Mouse (Mus musculus) MEL (cell line): ENCODE measurements around the gene Snrpd3. TPM values are rescaled to one million over a fixed set of nuclear protein-coding genes. Genes with fewer than 3 reads are reported as not detected.

Experiments used
- DNase-seq: peaks from one replicate; pipeline ENCODE4 v3.0.0; 2011; ENCODE audit warnings: low read depth, low spot score
- H3K27ac ChIP-seq: 2 replicates; pipeline ENCODE4 v1.5.1; 2012; ENCODE audit warnings: low read depth, mild to moderate bottlenecking, control low read depth, low read length, moderate library complexity; ENCODE audit not compliant: control insufficient read depth
- H3K27me3 ChIP-seq, 2 experiments: fragments of 150-350 bp in 1 of 2; sonication (generic) in 1 of 2; 2 replicates each; pipeline ENCODE4 v1.6.1; 2012; ENCODE audit warnings: low read length in 2 of 2, mild to moderate bottlenecking in 2 of 2, improper control_type of control experiment in 1 of 2, moderate library complexity in 1 of 2; ENCODE audit not compliant: insufficient read depth in 2 of 2, control insufficient read depth in 1 of 2
- H3K36me3 ChIP-seq, 2 experiments: 2 replicates each; pipeline ENCODE4 v1.6.1; 2012 to 2014; ENCODE audit warnings: low read length in 2 of 2, improper control_type of control experiment in 1 of 2, inconsistent platforms in 1 of 2, mild to moderate bottlenecking in 1 of 2; ENCODE audit not compliant: insufficient read depth in 2 of 2, control insufficient read depth in 1 of 2
- H3K4me1 ChIP-seq, 2 experiments: fragments of 150-350 bp in 1 of 2; sonication (generic) in 1 of 2; 2 replicates each; pipeline ENCODE4 v1.6.1; 2012; ENCODE audit warnings: low read length in 2 of 2, improper control_type of control experiment in 1 of 2, mild to moderate bottlenecking in 1 of 2; ENCODE audit not compliant: insufficient read depth in 2 of 2, control insufficient read depth in 1 of 2
- H3K4me3 ChIP-seq, 2 experiments: fragments of 150-350 bp in 1 of 2; sonication (generic) in 1 of 2; 2 replicates each; pipeline ENCODE4 v1.5.1; 2012; ENCODE audit warnings: low read depth in 2 of 2, low read length in 2 of 2, mild to moderate bottlenecking in 2 of 2, moderate library complexity in 2 of 2, control low read depth in 1 of 2, improper control_type of control experiment in 1 of 2; ENCODE audit not compliant: control insufficient read depth in 1 of 2, insufficient read depth in 1 of 2
- H3K79me2 ChIP-seq: 2 replicates; pipeline ENCODE4 v1.6.1; 2012; ENCODE audit warnings: mild to moderate bottlenecking, low read length, moderate library complexity; ENCODE audit not compliant: control insufficient read depth, poor library complexity, insufficient read depth
- H3K9ac ChIP-seq: 2 replicates; pipeline ENCODE4 v1.6.1; 2012; ENCODE audit warnings: low read depth, mild to moderate bottlenecking, control low read depth, low read length, moderate library complexity; ENCODE audit not compliant: control insufficient read depth, poor library complexity, severe bottlenecking
- H3K9me3 ChIP-seq: fragments of 150-350 bp; sonication (generic); replicated peaks from 2 replicates; pipeline ENCODE4 v1.6.1; 2012; ENCODE audit warnings: mild to moderate bottlenecking, low read length, improper control_type of control experiment, moderate library complexity; ENCODE audit not compliant: insufficient read depth
- GABPA ChIP-seq: IDR thresholded peaks from 2 replicates; pipeline ENCODE4 v1.6.1; 2012; ENCODE audit warnings: low read depth, mild to moderate bottlenecking, inconsistent platforms, low read length, improper control_type of control experiment, moderate library complexity
- MEF2A ChIP-seq: IDR thresholded peaks from 2 replicates; pipeline ENCODE4 v1.6.1; 2014; ENCODE audit warnings: low read depth, mild to moderate bottlenecking, inconsistent platforms, low read length, improper control_type of control experiment; ENCODE audit not compliant: poor library complexity, insufficient replicate concordance, severe bottlenecking; ENCODE audit errors: extremely low read depth
- USF1 ChIP-seq: IDR thresholded peaks from 2 replicates; pipeline ENCODE4 v1.6.1; 2014; ENCODE audit warnings: low read depth, mild to moderate bottlenecking, inconsistent platforms, low read length, improper control_type of control experiment, moderate library complexity
- polyA plus RNA-seq, 2 experiments: library from polyadenylated mRNA; stranded (reverse) in 1 of 2; unstranded in 1 of 2; fragments of >175 nt in 1 of 2; fragments of >200 nt in 1 of 2; gene quantifications; 2 replicates each; pipeline versions ENCODE4 v1.2.1 to v1.2.4; 2012; ENCODE audit warnings: low replicate concordance in 2 of 2, low read depth in 1 of 2; ENCODE audit not compliant: insufficient read length in 2 of 2, insufficient read depth in 1 of 2, missing spikeins in 1 of 2
- total RNA-seq: library from RNA; depleted of rRNA; stranded (reverse); fragments of 300-350 nt; gene quantifications from 2 replicates; pipeline ENCODE4 v1.2.3, GENCODE M21; 2012; rRNA removed

Snrpd3 gene
- total and polyA plus RNA-seq, 3 experiments: 155 to 643 TPM; not detected in 1

DNA sequence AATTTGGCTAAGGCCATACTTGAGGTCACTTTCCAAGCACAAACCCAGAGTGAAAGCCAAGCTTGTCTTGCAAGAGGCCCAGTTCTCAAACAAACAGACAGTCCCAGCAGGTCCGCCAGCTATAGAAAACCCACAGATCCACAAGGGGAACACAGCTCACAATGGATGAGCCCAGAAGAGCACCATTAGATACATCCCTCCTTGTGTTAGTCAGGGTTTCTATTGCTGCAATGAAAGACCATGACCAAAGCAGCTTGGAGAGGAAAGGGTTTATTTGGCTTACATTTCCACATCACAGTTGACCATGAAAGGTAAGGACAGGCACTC is 69.2 kb downstream of the Snrpd3 start:
- Histone ChIP-seq H3K4me3 (no peak overlapping the region), H3K79me2 (no peaks in the 10 kb centered on the region), H3K9ac (no peak overlapping the region)
- TF ChIP-seq MEF2A (no peak), USF1 (no peak), GABPA (no peak)
- TF ChIP-seq, all 39 proteins: peak for 0
- Histone ChIP-seq H3K9me3 (no peaks in the 10 kb centered on the region), H3K4me1 (peaks cover 2 to 13% of the 10 kb centered on the region in 2 experiments; a peak in 3 of 4 replicates), H3K36me3 (no peaks in the 10 kb centered on the region; a peak in 1 of 4 replicates), H3K27me3 (peaks cover 3 to 4% of the 10 kb centered on the region in 2 experiments; a peak in 1 of 4 replicates), H3K27ac (no peak overlapping the region)
- DNase-seq: no peak

Other genes starting within 250 kb of the Snrpd3 start
- not detected in 2 replicates for gene Adora2a, start 200.7 kb upstream of the Snrpd3 start, total RNA-seq
- gene Adora2a, start 200.7 kb upstream of the Snrpd3 start, polyA plus RNA-seq: under 1 TPM in 1 of 2 experiments, not detected in 1; 0.04 TPM
- gene Upb1, start 116.4 kb upstream of the Snrpd3 start, total RNA-seq: not detected in 2 replicates
- gene Upb1, start 116.4 kb upstream of the Snrpd3 start, polyA plus RNA-seq: under 1 TPM in 1 of 2 experiments, not detected in 1; 0.03 TPM
- 17.7 and 18.7 TPM in 2 replicates for gene Gucd1, start 421 bp downstream of the Snrpd3 start, total RNA-seq
- 10 to 100 TPM in 1 of 2 experiments, not detected in 1; 30.7 TPM for gene Gucd1, start 421 bp downstream of the Snrpd3 start, polyA plus RNA-seq
- not detected in 2 replicates for gene Lrrc75b, start 42.8 kb downstream of the Snrpd3 start, total RNA-seq
- not detected for gene Lrrc75b, start 42.8 kb downstream of the Snrpd3 start, polyA plus RNA-seq
- gene Ggt1, start 44.1 kb downstream of the Snrpd3 start, total RNA-seq: 0.46 and 1.4 TPM in 2 replicates
- 1 to 10 TPM in 1 of 2 experiments, not detected in 1; 3.2 TPM for gene Ggt1, start 44.1 kb downstream of the Snrpd3 start, polyA plus RNA-seq
- 0.03 TPM in 1 of 2 replicates, not detected in the other for gene Ggt5, start 71.8 kb downstream of the Snrpd3 start, total RNA-seq
- under 1 TPM in 1 of 2 experiments, not detected in 1; 0.11 TPM for gene Ggt5, start 71.8 kb downstream of the Snrpd3 start, polyA plus RNA-seq
- gene Susd2, start 126.5 kb downstream of the Snrpd3 start, total RNA-seq: 0.07 and 0.12 TPM in 2 replicates
- under 1 TPM in 1 of 2 experiments, not detected in 1; 0.15 TPM for gene Susd2, start 126.5 kb downstream of the Snrpd3 start, polyA plus RNA-seq
- 27.2 and 28.2 TPM in 2 replicates for gene Cabin1, start 246.8 kb downstream of the Snrpd3 start, total RNA-seq
- 100 to 1,000 TPM in 1 of 2 experiments, 10 to 100 TPM in 1; 54.9 to 115 TPM for gene Cabin1, start 246.8 kb downstream of the Snrpd3 start, polyA plus RNA-seq